Mouse (Mus musculus): ENCODE measurements around the gene Lcor. TPM values are rescaled to one million over a fixed set of nuclear protein-coding genes. Genes with fewer than 3 reads are reported as not detected.

The Lcor gene
- polyA plus RNA-seq, 1 experiment = not detected

DNA sequence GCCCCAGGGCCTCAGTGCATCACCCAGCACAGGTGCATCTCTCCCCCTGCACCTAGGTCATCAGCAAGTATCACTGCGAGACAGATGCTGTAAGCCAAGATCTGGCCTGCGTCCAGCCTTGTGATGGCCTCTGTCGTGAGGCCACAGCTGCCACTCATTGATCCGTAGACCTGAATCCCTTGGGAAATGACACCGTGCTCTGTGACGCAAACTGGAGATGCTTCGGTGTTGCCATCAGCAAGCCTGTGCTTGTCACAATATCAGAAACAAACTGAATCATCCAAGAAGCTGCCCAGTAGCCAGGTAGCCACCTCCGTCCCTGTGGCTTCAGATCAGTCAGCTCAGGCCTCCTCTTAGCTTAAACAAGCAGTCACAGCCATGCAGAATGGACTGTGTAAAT lies 107.2 kb downstream of the Lcor start:
- no peak overlapping the region for H3K27ac ChIP-seq (ENCODE audit: insufficient read depth, low read depth, low read length)
- TF ChIP-seq POLR2A (IDR thresholded peaks at IDR 0.05; ENCODE audit: insufficient read depth, low read depth, low read length) (no peak), CTCF (IDR thresholded peaks at IDR 0.05; ENCODE audit: insufficient read depth, low read depth, low read length) (no peak)
- no peak overlapping the region for H3K4me3 ChIP-seq (ENCODE audit: insufficient read depth, low read depth, low read length)
- peaks cover 2% of the 10 kb centered on the region; the same call in 1 of the 2 replicates for H3K4me1 ChIP-seq (ENCODE audit: control insufficient read depth, insufficient read depth, low read length)
- 91% methylated on average over 8 of the region's 8 CpGs for WGBS

DNA sequence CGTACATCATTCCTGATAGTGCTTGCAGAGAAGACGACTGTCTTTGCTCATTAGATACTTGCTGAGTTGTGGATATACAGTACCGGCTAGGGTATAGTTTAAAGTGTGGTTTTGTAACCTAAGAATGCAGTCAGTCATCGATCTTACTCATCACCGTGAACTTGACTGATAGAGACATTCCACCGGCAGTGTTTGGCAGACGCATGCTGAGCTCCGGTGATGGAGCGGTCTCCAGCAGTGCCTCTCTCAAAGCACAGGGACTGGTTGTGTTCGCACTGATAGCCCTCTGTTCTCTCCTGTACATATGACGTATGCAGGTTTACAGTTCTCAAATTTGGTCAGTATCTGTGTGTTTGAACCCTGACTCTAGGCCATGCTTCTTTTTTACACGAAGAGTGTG lies 109.4 kb downstream of the Lcor start:
- H3K4me3 ChIP-seq (ENCODE audit: insufficient read depth, low read depth, low read length) = no peak overlapping the region
- TF ChIP-seq POLR2A (IDR thresholded peaks at IDR 0.05; ENCODE audit: insufficient read depth, low read depth, low read length) (no peak), CTCF (IDR thresholded peaks at IDR 0.05; ENCODE audit: insufficient read depth, low read depth, low read length) (no peak)
- H3K27ac ChIP-seq (ENCODE audit: insufficient read depth, low read depth, low read length) = no peak overlapping the region
- H3K4me1 ChIP-seq (ENCODE audit: control insufficient read depth, insufficient read depth, low read length) = peaks cover 2% of the 10 kb centered on the region; the same call in 1 of the 2 replicates
- WGBS = 86% methylated on average over 12 of the region's 12 CpGs

DNA sequence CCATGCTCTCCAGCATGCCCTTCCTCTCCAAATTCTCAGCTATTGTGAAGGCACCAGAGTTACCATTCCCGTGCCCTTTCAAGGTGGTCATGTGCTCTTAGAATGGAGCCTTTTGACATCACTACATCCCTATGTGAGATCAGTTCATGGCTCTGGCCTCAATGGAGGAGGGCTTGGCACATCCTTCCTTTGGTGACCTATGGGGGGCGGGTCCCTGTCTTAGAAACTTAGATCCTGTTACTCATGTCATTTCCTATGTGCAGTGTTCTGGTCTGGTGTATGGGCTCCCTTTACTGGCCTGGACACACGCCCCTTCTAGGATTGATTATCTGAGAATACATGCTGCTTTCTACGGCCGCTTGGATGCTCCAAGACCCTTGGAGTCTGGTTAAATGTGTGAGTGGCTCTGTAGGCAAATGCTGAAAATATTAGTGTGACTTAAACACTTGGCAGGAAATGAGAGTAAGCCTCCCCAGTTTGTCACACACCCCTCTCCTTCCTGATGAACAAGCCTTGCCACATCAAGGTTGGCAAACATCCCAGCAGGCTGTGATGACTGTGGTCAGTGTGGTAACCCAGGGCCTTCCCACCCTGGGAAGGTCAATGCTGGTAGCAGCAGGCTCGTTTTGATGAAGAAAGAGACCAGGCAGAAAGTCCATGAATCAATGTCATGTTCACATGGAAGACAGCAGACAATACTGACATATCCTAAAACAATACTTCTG lies 114.9 kb downstream of the Lcor start:
- H3K4me1 ChIP-seq (ENCODE audit: control insufficient read depth, insufficient read depth, low read length) = 0 out of 2 replicates have a peak, but pooled peaks cover 3% of the 10 kb centered on the region
- no peak overlapping the region for H3K27ac ChIP-seq (ENCODE audit: insufficient read depth, low read depth, low read length)
- no peak overlapping the region for H3K4me3 ChIP-seq (ENCODE audit: insufficient read depth, low read depth, low read length)
- WGBS = 80% methylated on average over 6 of the region's 6 CpGs
- TF ChIP-seq POLR2A (IDR thresholded peaks at IDR 0.05; ENCODE audit: insufficient read depth, low read depth, low read length) = no peak
- TF ChIP-seq CTCF (IDR thresholded peaks at IDR 0.05; ENCODE audit: insufficient read depth, low read depth, low read length) = no peak

DNA sequence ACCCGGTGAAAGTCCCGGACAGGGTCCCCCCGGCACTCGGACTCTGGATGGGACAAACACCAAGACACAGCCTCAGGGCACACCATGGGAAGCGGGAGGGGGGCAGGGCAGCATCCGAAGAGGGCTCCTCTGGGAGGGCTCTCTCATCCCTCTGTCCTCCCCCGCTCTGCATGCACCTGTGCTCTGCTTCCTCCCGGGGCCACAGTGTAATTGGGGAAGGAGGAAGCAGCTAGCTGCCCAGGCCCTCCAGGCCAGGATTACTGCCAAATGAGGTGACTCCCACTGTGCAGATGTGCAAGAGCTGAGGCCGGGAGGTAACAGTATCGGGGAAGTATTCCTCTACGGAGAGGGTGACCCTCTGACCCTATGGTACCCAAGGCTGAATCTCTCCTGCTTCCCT lies 118.2 kb downstream of the Lcor start:
- Histone ChIP-seq H3K27ac (ENCODE audit: insufficient read depth, low read depth, low read length) (no peak overlapping the region), H3K4me1 (ENCODE audit: control insufficient read depth, insufficient read depth, low read length) (0 out of 2 replicates have a peak, but pooled peaks cover 3% of the 10 kb centered on the region), H3K4me3 (ENCODE audit: insufficient read depth, low read depth, low read length) (no peak overlapping the region)
- 59% methylated on average over 11 of the region's 11 CpGs for WGBS
- no peak for TF ChIP-seq CTCF (IDR thresholded peaks at IDR 0.05; ENCODE audit: insufficient read depth, low read depth, low read length)
- no peak for TF ChIP-seq POLR2A (IDR thresholded peaks at IDR 0.05; ENCODE audit: insufficient read depth, low read depth, low read length)

- no peak for TF ChIP-seq POLR2A (IDR thresholded peaks at IDR 0.05; ENCODE audit: insufficient read depth, low read depth, low read length)
- no peak for TF ChIP-seq CTCF (IDR thresholded peaks at IDR 0.05; ENCODE audit: insufficient read depth, low read depth, low read length)
- H3K4me3 ChIP-seq (ENCODE audit: insufficient read depth, low read depth, low read length) = no peak overlapping the region
- H3K27ac ChIP-seq (ENCODE audit: insufficient read depth, low read depth, low read length) = no peak overlapping the region
- peaks cover 7% of the 10 kb centered on the region for H3K4me1 ChIP-seq (ENCODE audit: control insufficient read depth, insufficient read depth, low read length)
- WGBS = 70% methylated on average over 10 of the region's 10 CpGs
Observed at GRCm38 (mm10) chr19:41606208-41606987, 124.0 kb downstream of the Lcor start.

GRCm38 (mm10) chr19:41611683-41612082 lies 129.2 kb downstream of the Lcor start:
- H3K27ac ChIP-seq (ENCODE audit: insufficient read depth, low read depth, low read length) = no peak overlapping the region
- H3K4me3 ChIP-seq (ENCODE audit: insufficient read depth, low read depth, low read length) = no peak overlapping the region
- TF ChIP-seq CTCF (IDR thresholded peaks at IDR 0.05; ENCODE audit: insufficient read depth, low read depth, low read length) (no peak), POLR2A (IDR thresholded peaks at IDR 0.05; ENCODE audit: insufficient read depth, low read depth, low read length) (no peak)
- WGBS = 62% methylated on average over 6 of the region's 6 CpGs
- H3K4me1 ChIP-seq (ENCODE audit: control insufficient read depth, insufficient read depth, low read length) = peaks cover 23% of the 10 kb centered on the region

Other genes starting within 250 kb of the Lcor start
- gene Tm9sf3, start 218.6 kb upstream of the Lcor start, polyA plus RNA-seq (2012; ENCODE audit: insufficient read depth, insufficient read length, low replicate concordance, missing spikeins) = 56.4 and 131 TPM in 2 replicates
- not detected in 2 replicates for gene Pik3ap1, start 97.5 kb upstream of the Lcor start, polyA plus RNA-seq (2012; ENCODE audit: insufficient read depth, insufficient read length, low replicate concordance, missing spikeins)
- gene Gm340, start 99.7 kb downstream of the Lcor start, polyA plus RNA-seq (2012; ENCODE audit: insufficient read depth, insufficient read length, low replicate concordance, missing spikeins) = not detected in 2 replicates

Measured in olfactory bulb, adult 2 months (tissue).